Mouse (Mus musculus) frontal cortex, postnatal 36 days (tissue): ENCODE results near the gene Theg.

Source experiments
- DNase-seq, 2 experiments: peaks; one replicate each; pipeline ENCODE4 v3.0.0; 2022; ENCODE audit warnings: low spot score in 2 of 2

Theg gene

DNA sequence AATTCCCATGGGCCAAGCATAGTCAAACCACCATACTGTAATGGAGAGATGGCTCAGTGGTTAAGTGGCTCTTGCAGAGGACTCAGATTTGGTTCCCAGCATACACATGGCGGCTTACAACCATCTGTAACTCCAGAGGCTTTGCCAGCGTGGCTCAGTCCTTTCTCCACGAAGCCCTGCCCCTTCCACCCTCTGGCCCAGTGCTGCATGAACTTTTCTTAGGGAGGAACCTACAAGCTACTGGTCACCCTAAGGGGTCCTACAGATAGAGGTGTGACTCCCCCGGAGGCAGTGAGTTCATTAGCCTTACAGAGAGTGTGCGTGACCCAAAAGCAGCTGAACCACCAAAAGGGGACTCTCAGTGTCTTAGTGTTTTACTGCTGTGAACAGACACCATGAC, 30.2 kb downstream of the Theg start:
- no peak for DNase-seq

- DNase-seq = no peak
Observed at GRCm38 (mm10) chr10:79555238-79555724, 31.9 kb downstream of the Theg start.

DNA sequence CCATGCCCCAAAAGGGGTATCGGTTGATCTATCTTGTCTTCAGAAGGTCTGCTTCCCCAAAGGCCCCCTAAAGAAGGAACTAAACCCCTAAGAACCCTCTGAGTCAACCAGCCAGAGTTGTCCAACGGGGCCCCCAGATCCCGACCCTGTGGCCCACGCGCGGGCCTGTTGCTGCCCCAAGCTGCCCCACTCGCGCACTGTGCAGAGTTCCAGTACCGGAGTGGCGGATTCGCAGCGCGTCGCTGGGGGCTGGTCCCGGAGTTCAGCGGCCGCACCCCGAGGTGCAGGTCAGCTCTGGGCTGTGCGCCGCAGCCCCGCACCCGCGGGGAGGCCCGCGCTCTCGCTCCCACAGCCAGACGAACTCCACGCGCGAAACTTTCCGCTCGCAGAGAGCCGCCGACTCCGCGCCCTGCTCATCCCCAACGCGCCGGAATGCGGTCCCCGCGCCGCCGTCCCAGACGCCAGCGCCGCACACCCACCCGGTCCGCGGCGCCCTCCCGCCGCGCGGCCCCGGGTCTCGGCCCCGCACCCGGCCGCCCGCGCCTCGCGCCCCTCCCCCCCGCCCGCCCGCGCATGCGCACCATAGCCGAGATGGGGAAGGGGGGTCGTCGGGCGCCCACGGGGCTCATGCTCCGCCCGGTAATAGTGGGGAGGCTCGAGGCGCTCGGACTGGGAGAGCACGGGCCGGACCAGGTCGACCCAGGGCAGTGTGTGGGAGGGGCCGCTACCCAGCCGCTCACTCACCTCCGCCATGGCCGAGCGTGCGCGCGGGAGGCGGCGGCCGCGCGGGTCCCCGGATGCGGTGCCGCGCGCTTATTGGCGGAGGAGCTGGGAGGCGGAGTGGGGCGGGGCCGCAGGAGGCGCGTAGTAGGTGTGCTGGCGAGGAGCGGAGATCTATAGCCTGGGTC, 32.5 kb downstream of the Theg start, which contains the start of gene Mier2:
Gene Mier2, minus strand, starts transcription at position 870 of the 908 bp plus-strand sequence.
- peak; percentile 82 to 85 for DNase-seq

DNA sequence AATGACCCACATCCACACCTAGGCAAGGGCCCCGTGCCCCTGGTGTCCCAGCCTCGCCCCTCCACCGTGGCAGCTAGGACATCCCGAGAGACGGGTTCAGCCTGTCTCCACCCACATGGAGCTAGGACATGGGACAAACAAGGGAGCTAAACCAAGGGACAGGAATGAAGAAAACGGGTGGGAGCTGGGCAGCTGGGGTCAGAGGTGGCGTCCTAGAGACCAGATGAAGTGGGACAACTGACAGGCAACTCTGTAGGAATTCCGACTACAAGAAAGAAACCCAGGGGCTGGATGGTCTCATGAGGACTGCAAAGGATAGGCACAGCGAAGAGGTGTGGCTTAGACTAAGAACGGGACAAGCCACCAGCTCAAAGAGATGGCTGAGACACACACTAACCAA, 33.4 kb downstream of the Theg start:
- DNase-seq = no peak

DNA sequence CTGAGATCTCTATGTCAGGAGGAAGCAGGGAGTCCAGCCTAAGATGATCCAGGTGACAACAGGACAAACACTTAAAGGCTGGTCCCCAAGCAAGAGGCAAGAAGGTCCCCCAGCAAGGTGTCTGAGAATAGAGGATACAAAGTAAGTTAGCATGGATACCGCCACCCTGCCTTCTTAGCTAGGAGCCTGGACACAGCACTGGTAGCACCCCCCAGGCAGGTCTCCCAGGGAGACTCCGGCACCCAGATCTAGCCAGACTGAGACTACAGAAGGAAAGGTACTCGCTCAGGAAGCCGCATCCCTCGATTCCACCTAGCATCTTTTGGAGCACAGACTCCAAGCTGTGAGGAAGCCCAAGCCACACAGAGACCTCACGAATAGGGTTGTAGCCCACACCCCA, 34.0 kb downstream of the Theg start:
- no peak for DNase-seq

GRCm38 (mm10) chr10:79552531-79552930, 34.6 kb downstream of the Theg start:
- DNase-seq = no peak

DNA sequence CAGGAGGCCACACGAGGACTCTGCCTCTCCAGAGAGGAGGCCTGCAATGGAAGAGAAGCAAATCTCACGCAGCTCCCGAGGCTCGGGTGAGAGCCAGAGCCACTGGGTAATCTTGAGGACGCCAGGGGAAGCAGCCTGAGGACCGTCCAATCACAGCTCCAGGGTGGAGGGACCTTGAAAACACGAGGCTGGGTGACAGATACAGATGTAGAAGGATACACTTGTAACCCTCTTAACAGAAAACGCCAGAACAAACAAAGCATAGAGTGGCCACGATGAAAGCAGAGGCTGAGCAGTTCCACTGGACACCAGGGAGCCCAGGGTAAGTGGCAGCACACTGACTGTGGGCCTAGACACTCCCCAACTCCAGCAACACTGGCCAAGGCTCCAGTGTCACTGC, 36.8 kb downstream of the Theg start:
- no peak for DNase-seq

GRCm38 (mm10) chr10:79548971-79549723, 38.0 kb downstream of the Theg start:
- DNase-seq = no peak

GRCm38 (mm10) chr10:79548546-79548945, 38.6 kb downstream of the Theg start:
- DNase-seq = no peak

- no peak for DNase-seq
Observed at GRCm38 (mm10) chr10:79547148-79547675, 39.9 kb downstream of the Theg start.

GRCm38 (mm10) chr10:79546483-79546882, 40.6 kb downstream of the Theg start:
- no peak for DNase-seq

DNA sequence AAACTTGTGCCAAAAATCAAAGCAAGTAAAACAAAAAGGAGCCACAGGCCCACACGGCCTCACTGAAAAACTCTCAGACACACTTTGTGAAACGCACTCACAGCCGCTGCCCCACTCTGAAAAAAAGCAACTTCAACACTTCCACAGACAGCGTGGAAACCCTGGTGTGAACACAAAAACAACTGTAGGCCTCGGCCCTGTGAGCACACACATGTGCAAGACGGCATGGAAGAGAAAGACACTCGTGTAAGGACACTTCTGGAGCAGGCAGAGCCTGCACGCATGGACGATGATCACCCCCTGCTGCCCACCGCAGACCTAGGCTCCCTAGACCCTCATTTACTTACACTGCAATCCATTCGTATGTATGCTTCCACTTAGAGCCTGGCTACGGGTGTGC, 41.2 kb downstream of the Theg start:
- no peak for DNase-seq

DNA sequence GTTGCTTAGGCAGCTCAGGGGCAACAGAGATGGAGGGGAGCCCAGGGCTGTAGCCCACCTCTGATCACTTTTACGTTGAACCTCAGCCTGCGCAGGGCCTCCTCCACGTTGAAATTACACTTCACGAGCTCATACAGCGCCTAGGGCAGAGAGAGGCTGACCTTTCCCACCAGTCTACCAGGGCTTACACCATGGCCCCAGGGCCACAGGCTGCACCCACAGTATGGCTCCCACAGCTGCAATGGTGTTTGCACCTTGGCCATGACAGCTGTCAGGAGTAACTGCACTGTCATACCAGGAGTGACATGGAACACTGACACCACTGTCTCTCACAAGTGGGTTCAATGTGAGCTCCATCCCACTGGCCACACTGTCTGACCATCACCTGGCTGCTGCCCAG, 42.5 kb downstream of the Theg start:
- no peak for DNase-seq

DNA sequence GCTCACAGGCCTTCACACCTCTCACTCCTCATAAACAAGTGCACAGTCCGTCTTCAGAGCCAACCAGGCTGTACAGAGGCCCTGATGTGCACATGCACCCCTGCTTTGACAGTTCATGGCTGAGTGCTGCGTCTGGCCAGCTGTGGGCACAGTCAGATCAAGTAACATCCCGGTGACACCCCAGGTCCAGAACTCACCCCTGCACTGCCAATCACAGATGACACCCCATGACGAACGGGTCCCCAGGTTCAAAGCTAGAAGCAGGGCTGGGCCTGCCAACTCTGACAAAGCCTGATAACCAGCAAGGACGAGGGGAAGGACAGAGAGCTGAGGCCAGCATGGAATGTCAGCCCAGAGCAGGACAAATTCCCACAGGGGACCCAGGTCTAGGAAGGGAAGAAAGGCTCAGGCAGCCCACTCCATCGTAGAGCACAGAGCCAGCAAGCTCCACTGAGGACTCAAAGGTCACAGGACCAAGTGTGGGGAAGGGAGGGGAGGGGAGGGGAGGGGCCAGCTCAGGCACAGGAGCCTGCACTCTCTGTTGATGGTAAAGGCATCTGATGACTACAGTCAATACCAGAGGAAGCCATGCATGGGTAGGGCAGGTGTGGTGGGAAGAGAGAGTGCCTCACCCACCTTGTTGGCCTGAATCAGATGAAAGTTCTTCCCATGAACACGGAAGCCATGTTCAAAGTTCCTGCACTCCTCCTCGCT, 43.1 kb downstream of the Theg start:
- DNase-seq = no peak

- no peak for DNase-seq
Observed at GRCm38 (mm10) chr10:79542171-79542570, 45.0 kb downstream of the Theg start.

DNA sequence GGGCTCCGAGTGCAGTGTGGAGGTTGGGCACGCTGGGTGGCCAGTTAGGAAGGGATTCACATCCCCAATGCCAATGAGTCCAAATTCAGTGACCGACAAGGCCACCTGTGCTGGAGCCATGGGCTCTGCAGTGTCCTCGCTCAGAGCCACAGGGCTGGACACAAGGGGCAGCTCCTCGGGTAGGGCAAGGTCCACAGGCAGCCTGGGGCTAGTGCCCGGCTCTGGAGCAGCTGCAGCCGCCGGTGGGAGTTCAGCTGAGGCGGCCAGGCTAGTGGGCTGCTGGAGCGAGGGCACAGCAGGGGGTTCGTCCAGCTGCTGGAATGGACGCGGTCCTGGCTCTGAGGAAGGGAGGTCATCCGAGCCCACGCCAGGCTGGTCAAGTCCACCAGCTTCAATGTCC, 45.6 kb downstream of the Theg start:
- DNase-seq = no peak

GRCm38 (mm10) chr10:79540746-79541145, 46.4 kb downstream of the Theg start:
- DNase-seq = no peak

GRCm38 (mm10) chr10:79539701-79540495, 47.2 kb downstream of the Theg start:
- no peak for DNase-seq

GRCm38 (mm10) chr10:79538873-79539272, 48.3 kb downstream of the Theg start:
- no peak for DNase-seq

- no peak for DNase-seq
Observed at GRCm38 (mm10) chr10:79538323-79538722, 48.8 kb downstream of the Theg start.

DNA sequence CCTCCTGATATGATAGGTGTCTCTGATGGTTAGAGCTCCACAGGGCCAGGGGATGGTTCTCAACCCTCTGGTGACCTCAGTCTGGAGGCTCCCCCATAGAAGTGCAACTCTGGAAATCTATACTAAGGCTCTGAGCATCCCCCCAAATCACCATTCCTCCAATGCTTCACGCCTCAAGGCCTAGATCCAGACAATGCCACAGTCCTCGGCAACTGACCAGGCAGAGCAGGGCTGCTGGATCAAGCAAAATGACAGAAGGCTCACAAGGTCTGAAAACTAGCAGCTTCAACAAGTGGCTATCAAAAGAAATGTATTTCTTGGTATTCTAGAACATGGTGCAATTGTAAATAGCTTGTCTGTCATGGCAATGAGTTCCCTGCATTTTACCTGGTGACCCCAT, 49.4 kb downstream of the Theg start:
- no peak for DNase-seq
